Mouse (Mus musculus) stomach, postnatal 0 days (tissue): ENCODE results near the gene Pip4k2a.

Experiments used
- CTCF ChIP-seq: IDR thresholded peaks from 2 replicates; pipeline ENCODE4 v1.5.1; 2016; ENCODE audit warnings: antibody characterized with exemption, low read depth, mild to moderate bottlenecking, moderate library complexity
- EP300 ChIP-seq: optimal IDR thresholded peaks from 2 replicates; pipeline ENCODE3; 2016; ENCODE audit warnings: antibody characterized with exemption

GRCm38 (mm10) chr2:18970461-18970860 is 27.5 kb downstream of the Pip4k2a start:
- TF ChIP-seq CTCF (no peak), EP300 (no peak)
